Mouse (Mus musculus) testis, postnatal 10 days (tissue): ENCODE results near the gene Krtap15.

Source experiments
- DNase-seq: peaks from one replicate; pipeline ENCODE4 v3.0.0; 2021; ENCODE audit warnings: low spot score

Gene Krtap15

GRCm38 (mm10) chr16:88820066-88820465 lies at the start of gene Krtap15:
Gene Krtap15 (plus strand): TSS chr16:88820215.
- DNase-seq: no peak

GRCm38 (mm10) chr16:88774106-88774505 lies 45.9 kb upstream of the Krtap15 start, which contains the start of gene 2310057N15Rik:
Gene 2310057N15Rik (minus strand): TSS chr16:88774206.
- no peak for DNase-seq

- DNase-seq: no peak
These were observed 42.4 kb upstream of the Krtap15 start, which contains the start of gene Gm5965 for GRCm38 (mm10) chr16:88777596-88777995. Gene Gm5965 (plus strand): TSS chr16:88777896.

- no peak for DNase-seq
These were observed 33.2 kb upstream of the Krtap15 start for GRCm38 (mm10) chr16:88786786-88787185.

GRCm38 (mm10) chr16:88811827-88812226 lies 8.2 kb upstream of the Krtap15 start, which contains the start of gene Gm20741:
Gene Gm20741 (minus strand): TSS chr16:88812220.
- no peak for DNase-seq

GRCm38 (mm10) chr16:88823736-88824135 lies 3.7 kb downstream of the Krtap15 start:
- no peak for DNase-seq

- DNase-seq: no peak
These were observed 6.2 kb downstream of the Krtap15 start, which contains the start of gene Krtap14 for GRCm38 (mm10) chr16:88826095-88826652. Gene Krtap14 (minus strand): TSS chr16:88826145.

GRCm38 (mm10) chr16:88826978-88827377 lies 7.0 kb downstream of the Krtap15 start:
- no peak for DNase-seq

GRCm38 (mm10) chr16:88847363-88847762 lies 27.3 kb downstream of the Krtap15 start:
- no peak for DNase-seq

GRCm38 (mm10) chr16:88848558-88848957 lies 28.5 kb downstream of the Krtap15 start:
- no peak for DNase-seq

GRCm38 (mm10) chr16:88851450-88851849 lies 31.4 kb downstream of the Krtap15 start:
- no peak for DNase-seq

- DNase-seq: no peak
These were observed 44.9 kb downstream of the Krtap15 start for GRCm38 (mm10) chr16:88864887-88865407.

GRCm38 (mm10) chr16:88869311-88869710 lies 49.3 kb downstream of the Krtap15 start, which contains the start of gene Krtap19-1:
Gene Krtap19-1 (minus strand): TSS chr16:88869411.
- no peak for DNase-seq

GRCm38 (mm10) chr16:88874169-88874568 lies 54.2 kb downstream of the Krtap15 start, which contains the start of gene Krtap19-2:
Gene Krtap19-2 (minus strand): TSS chr16:88874269.
- no peak for DNase-seq

GRCm38 (mm10) chr16:88877938-88878337 lies 57.9 kb downstream of the Krtap15 start, which contains the start of gene Krtap19-3:
Gene Krtap19-3 (minus strand): TSS chr16:88878038.
- DNase-seq: no peak
